Mouse (Mus musculus) liver, embryonic 14.5 days (tissue): ENCODE results near the gene Mrs2.

Source experiments
- CTCF ChIP-seq: IDR thresholded peaks from 2 replicates; pipeline ENCODE4 v1.5.1; 2016; ENCODE audit warnings: antibody characterized with exemption, low read depth, control low read depth
- EP300 ChIP-seq: IDR thresholded peaks from 2 replicates; pipeline ENCODE4 v1.6.1; 2016; ENCODE audit warnings: antibody characterized with exemption, low read depth

DNA sequence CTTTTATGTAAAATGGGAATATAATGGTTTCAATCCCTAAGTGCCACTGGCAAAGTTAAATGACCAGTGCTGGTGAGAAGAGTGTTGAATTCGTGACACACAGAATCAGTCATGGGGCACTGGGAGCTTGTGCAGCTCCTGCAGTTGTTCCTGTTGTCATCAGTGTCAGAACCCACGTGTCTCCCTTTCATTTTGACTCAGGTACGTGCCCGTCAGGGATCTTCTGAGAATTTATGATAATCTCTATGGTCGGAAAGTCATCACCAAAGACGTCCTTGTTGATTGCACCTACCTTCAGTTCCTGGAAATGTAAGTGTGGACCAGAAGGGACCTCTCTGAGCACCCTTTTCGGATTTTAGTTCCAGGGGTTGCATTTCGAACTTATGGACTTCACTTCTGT is 58.1 kb downstream of the Mrs2 start:
- TF ChIP-seq CTCF = no peak
- no peak for TF ChIP-seq EP300
